Mouse (Mus musculus): ENCODE measurements around the gene Wdr86. TPM values are rescaled to one million over a fixed set of nuclear protein-coding genes. Genes with fewer than 3 reads are reported as not detected.

Wdr86 gene
- polyA plus RNA-seq, 1 experiment from 2014 or later, result 14.2 TPM

- Histone ChIP-seq H3K9ac (ENCODE audit: low read length) (no peak overlapping the region), H3K36me3 (ENCODE audit: control insufficient read depth, insufficient read depth, low read length) (no peaks in the 10 kb centered on the region), H3K9me3 (ENCODE audit: control insufficient read depth, low read length) (no peaks in the 10 kb centered on the region), H3K4me3 (ENCODE audit: low read depth, low read length) (no peak overlapping the region), H3K4me2 (ENCODE audit: low read depth) (no peak overlapping the region), H3K27me3 (ENCODE audit: control insufficient read depth, insufficient read depth, low read length) (no peaks in the 10 kb centered on the region), H3K4me1 (ENCODE audit: control insufficient read depth, insufficient read depth, low read length) (no peaks in the 10 kb centered on the region; the same call in 1 of the 2 replicates), H3K27ac (ENCODE audit: low read depth, low read length) (no peak overlapping the region)
- DNase-seq (ENCODE audit: low spot score) (no peak), ATAC-seq (ENCODE audit: insufficient read depth, low FRiP score, low TSS enrichment) (no peak)
- WGBS, result 76% methylated on average over 1 of the region's 1 CpGs
Observed at GRCm38 (mm10) chr5:24738517-24738916, 8.0 kb upstream of the Wdr86 start.

- 93% methylated on average over 10 of the region's 10 CpGs for WGBS
- H3K27me3 ChIP-seq (ENCODE audit: control insufficient read depth, insufficient read depth, low read length), result no peaks in the 10 kb centered on the region
- no peak overlapping the region for H3K27ac ChIP-seq (ENCODE audit: low read depth, low read length)
- H3K4me3 ChIP-seq (ENCODE audit: low read depth, low read length), result no peak overlapping the region
- no peaks in the 10 kb centered on the region for H3K9me3 ChIP-seq (ENCODE audit: control insufficient read depth, low read length)
- no peak overlapping the region for H3K4me2 ChIP-seq (ENCODE audit: low read depth)
- ATAC-seq (ENCODE audit: insufficient read depth, low FRiP score, low TSS enrichment), result no peak
- H3K9ac ChIP-seq (ENCODE audit: low read length), result no peak overlapping the region
- no peaks in the 10 kb centered on the region for H3K36me3 ChIP-seq (ENCODE audit: control insufficient read depth, insufficient read depth, low read length)
- H3K4me1 ChIP-seq (ENCODE audit: control insufficient read depth, insufficient read depth, low read length), result no peaks in the 10 kb centered on the region; the same call in 1 of the 2 replicates
- DNase-seq (ENCODE audit: low spot score), result peak; percentile 3
Observed at GRCm38 (mm10) chr5:24737595-24737994, 7.1 kb upstream of the Wdr86 start.

GRCm38 (mm10) chr5:24733771-24734426 is 3.4 kb upstream of the Wdr86 start:
- ATAC-seq (ENCODE audit: insufficient read depth, low FRiP score, low TSS enrichment) (no peak), DNase-seq (ENCODE audit: low spot score) (no peak)
- 68% methylated on average over 7 of the region's 7 CpGs for WGBS
- H3K9ac ChIP-seq (ENCODE audit: low read length), result no peak overlapping the region
- no peaks in the 10 kb centered on the region for H3K9me3 ChIP-seq (ENCODE audit: control insufficient read depth, low read length)
- H3K36me3 ChIP-seq (ENCODE audit: control insufficient read depth, insufficient read depth, low read length), result no peaks in the 10 kb centered on the region
- H3K4me2 ChIP-seq (ENCODE audit: low read depth), result no peak overlapping the region
- H3K4me1 ChIP-seq (ENCODE audit: control insufficient read depth, insufficient read depth, low read length), result 0 out of 2 replicates have a peak, but pooled peaks cover 5% of the 10 kb centered on the region
- H3K27ac ChIP-seq (ENCODE audit: low read depth, low read length), result no peak overlapping the region
- H3K27me3 ChIP-seq (ENCODE audit: control insufficient read depth, insufficient read depth, low read length), result peaks cover 28% of the 10 kb centered on the region
- H3K4me3 ChIP-seq (ENCODE audit: low read depth, low read length), result no peak overlapping the region

- no peak overlapping the region for H3K4me3 ChIP-seq (ENCODE audit: low read depth, low read length)
- ATAC-seq (ENCODE audit: insufficient read depth, low FRiP score, low TSS enrichment) (no peak), DNase-seq (ENCODE audit: low spot score) (peak; percentile 63)
- 0 out of 2 replicates have a peak, but pooled peaks cover 5% of the 10 kb centered on the region for H3K4me1 ChIP-seq (ENCODE audit: control insufficient read depth, insufficient read depth, low read length)
- no peaks in the 10 kb centered on the region for H3K9me3 ChIP-seq (ENCODE audit: control insufficient read depth, low read length)
- peaks cover 28% of the 10 kb centered on the region for H3K27me3 ChIP-seq (ENCODE audit: control insufficient read depth, insufficient read depth, low read length)
- H3K9ac ChIP-seq (ENCODE audit: low read length), result no peak overlapping the region
- no peaks in the 10 kb centered on the region for H3K36me3 ChIP-seq (ENCODE audit: control insufficient read depth, insufficient read depth, low read length)
- WGBS, result 10% methylated on average over 6 of the region's 8 CpGs
- no peak overlapping the region for H3K4me2 ChIP-seq (ENCODE audit: low read depth)
- H3K27ac ChIP-seq (ENCODE audit: low read depth, low read length), result no peak overlapping the region
Observed at GRCm38 (mm10) chr5:24733134-24733533, 2.6 kb upstream of the Wdr86 start.

- H3K36me3 ChIP-seq (ENCODE audit: control insufficient read depth, insufficient read depth, low read length), result no peaks in the 10 kb centered on the region
- 0 out of 2 replicates have a peak, but pooled peaks cover 5% of the 10 kb centered on the region for H3K4me1 ChIP-seq (ENCODE audit: control insufficient read depth, insufficient read depth, low read length)
- H3K9me3 ChIP-seq (ENCODE audit: control insufficient read depth, low read length), result no peaks in the 10 kb centered on the region
- DNase-seq (ENCODE audit: low spot score), result peak; percentile 39
- WGBS, result 2% methylated on average over 15 of the region's 15 CpGs
- no peak for ATAC-seq (ENCODE audit: insufficient read depth, low FRiP score, low TSS enrichment)
- H3K27me3 ChIP-seq (ENCODE audit: control insufficient read depth, insufficient read depth, low read length), result peaks cover 28% of the 10 kb centered on the region
- H3K27ac ChIP-seq (ENCODE audit: low read depth, low read length), result no peak overlapping the region
- peak overlapping the region; percentile 54 for H3K4me2 ChIP-seq (ENCODE audit: low read depth)
- no peak overlapping the region; the same call in 1 of the 2 replicates for H3K9ac ChIP-seq (ENCODE audit: low read length)
- H3K4me3 ChIP-seq (ENCODE audit: low read depth, low read length), result peak overlapping the region; percentile 45
Observed at GRCm38 (mm10) chr5:24730986-24731385, 459 bp upstream of the Wdr86 start.

GRCm38 (mm10) chr5:24729797-24730487 is 585 bp downstream of the Wdr86 start:
- no peak for DNase-seq (ENCODE audit: low spot score)

GRCm38 (mm10) chr5:24726901-24727836 is 3.4 kb downstream of the Wdr86 start:
- Histone ChIP-seq H3K9me3 (ENCODE audit: control insufficient read depth, low read length) (no peaks in the 10 kb centered on the region), H3K36me3 (ENCODE audit: control insufficient read depth, insufficient read depth, low read length) (no peaks in the 10 kb centered on the region), H3K4me1 (ENCODE audit: control insufficient read depth, insufficient read depth, low read length) (peaks cover 10% of the 10 kb centered on the region), H3K4me2 (ENCODE audit: low read depth) (no peak overlapping the region), H3K4me3 (ENCODE audit: low read depth, low read length) (no peak overlapping the region), H3K27me3 (ENCODE audit: control insufficient read depth, insufficient read depth, low read length) (peaks cover 28% of the 10 kb centered on the region), H3K9ac (ENCODE audit: low read length) (no peak overlapping the region), H3K27ac (ENCODE audit: low read depth, low read length) (no peak overlapping the region)
- 73% methylated on average over 12 of the region's 12 CpGs for WGBS
- DNase-seq (ENCODE audit: low spot score) (peak; percentile 14), ATAC-seq (ENCODE audit: insufficient read depth, low FRiP score, low TSS enrichment) (no peak)

More at GRCm38 (mm10) chr5:24729797-24730487, 585 bp downstream of the Wdr86 start:
- 1% methylated on average over 49 of the region's 49 CpGs for WGBS
- no peak for ATAC-seq (ENCODE audit: insufficient read depth, low FRiP score, low TSS enrichment)
- no peaks in the 10 kb centered on the region for H3K9me3 ChIP-seq (ENCODE audit: control insufficient read depth, low read length)
- peak overlapping the region; percentile 54 for H3K4me2 ChIP-seq (ENCODE audit: low read depth)
- peak overlapping the region; percentile 45 for H3K4me3 ChIP-seq (ENCODE audit: low read depth, low read length)
- no peak overlapping the region for H3K27ac ChIP-seq (ENCODE audit: low read depth, low read length)
- peaks cover 7% of the 10 kb centered on the region for H3K4me1 ChIP-seq (ENCODE audit: control insufficient read depth, insufficient read depth, low read length)
- no peaks in the 10 kb centered on the region for H3K36me3 ChIP-seq (ENCODE audit: control insufficient read depth, insufficient read depth, low read length)
- peaks cover 28% of the 10 kb centered on the region for H3K27me3 ChIP-seq (ENCODE audit: control insufficient read depth, insufficient read depth, low read length)
- H3K9ac ChIP-seq (ENCODE audit: low read length), result peak overlapping the region; percentile 61

- Histone ChIP-seq H3K9ac (ENCODE audit: low read length) (no peak overlapping the region), H3K27me3 (ENCODE audit: control insufficient read depth, insufficient read depth, low read length) (peaks cover 19% of the 10 kb centered on the region), H3K4me2 (ENCODE audit: low read depth) (no peak overlapping the region), H3K27ac (ENCODE audit: low read depth, low read length) (no peak overlapping the region), H3K36me3 (ENCODE audit: control insufficient read depth, insufficient read depth, low read length) (no peaks in the 10 kb centered on the region), H3K4me1 (ENCODE audit: control insufficient read depth, insufficient read depth, low read length) (peaks cover 10% of the 10 kb centered on the region), H3K9me3 (ENCODE audit: control insufficient read depth, low read length) (no peaks in the 10 kb centered on the region), H3K4me3 (ENCODE audit: low read depth, low read length) (no peak overlapping the region)
- ATAC-seq (ENCODE audit: insufficient read depth, low FRiP score, low TSS enrichment) (no peak), DNase-seq (ENCODE audit: low spot score) (no peak)
- WGBS, result 67% methylated on average over 6 of the region's 6 CpGs
Observed at GRCm38 (mm10) chr5:24725897-24726296, 4.6 kb downstream of the Wdr86 start.

Data from neural tube, embryonic 11.5 days (tissue).